Mouse (Mus musculus): ENCODE measurements at regions not wholly inside any gene's neighbourhood (a gene's known extent, or its start where the extent isn't known, plus 50 kb on each side); places are given as distances from the start of the nearest gene placed in this dataset.

DNA sequence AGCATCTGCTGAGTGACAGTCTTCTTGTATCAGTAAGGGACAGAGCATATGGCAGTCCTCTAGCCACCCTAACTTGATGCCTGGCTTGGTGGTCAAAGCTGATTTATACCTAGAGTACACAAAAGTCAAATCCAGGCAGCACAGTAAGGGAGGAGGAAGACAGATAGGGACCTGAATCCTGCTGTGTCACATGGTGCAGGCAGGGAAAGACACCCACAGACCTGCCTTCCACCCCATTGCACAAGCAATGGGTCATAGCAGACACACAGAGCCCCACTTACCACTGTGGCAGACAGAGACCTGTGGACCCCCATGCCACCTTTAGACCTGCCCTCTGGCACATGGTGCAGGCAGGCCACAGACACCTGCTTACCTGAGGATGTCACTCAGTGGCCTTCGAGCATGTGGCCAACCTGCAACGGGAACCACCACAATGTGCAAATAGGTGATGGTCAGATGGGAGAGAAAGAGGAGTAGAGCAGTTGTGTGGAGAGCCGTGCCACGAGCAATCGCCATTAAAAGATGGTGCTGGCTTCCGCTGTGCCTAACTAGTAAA is 244.0 kb upstream of the Paip1 start:
- Histone ChIP-seq H3K9me3 (ENCODE audit: control insufficient read depth, insufficient read depth, low read depth, low read length) (no peaks in the 10 kb centered on the region), H3K4me3 (ENCODE audit: insufficient read depth in 1 of 2, low read depth in 1 of 2, low read length in 2 of 2, poor library complexity in 1 of 2, severe bottlenecking in 1 of 2) (no peak overlapping the region), H3K4me1 (ENCODE audit: control insufficient read depth in 2 of 2, insufficient read depth in 2 of 2, low read length in 2 of 2, poor library complexity in 1 of 2) (no peaks in the 10 kb centered on the region), H3K9ac (ENCODE audit: insufficient read depth, low read depth, low read length, poor library complexity, severe bottlenecking) (no peak overlapping the region), H3K27ac (ENCODE audit: insufficient read depth, low read depth, low read length, poor library complexity, severe bottlenecking) (no peak overlapping the region), H3K36me3 (ENCODE audit: control insufficient read depth, insufficient read depth, low read length, poor library complexity, severe bottlenecking) (no peaks in the 10 kb centered on the region)
- DNase-seq (ENCODE audit: low read depth, low spot score), result no peak
- in situ Hi-C loops (cut with MboI; ENCODE audit: low sequenced_read_pairs in 2 of 2, unreplicated experiment in 2 of 2), result no loop called here
- no peak for TF ChIP-seq CHD2 (IDR thresholded peaks at IDR 0.05; ENCODE audit: low read depth, low read length)
- TF ChIP-seq ZC3H11A (IDR thresholded peaks at IDR 0.05; ENCODE audit: borderline replicate concordance, low read depth, low read length), result no peak
- no peak for TF ChIP-seq ZNF384 (IDR thresholded peaks at IDR 0.05; ENCODE audit: low read depth, low read length)
- TF ChIP-seq HCFC1 (IDR thresholded peaks at IDR 0.05; ENCODE audit: borderline replicate concordance, insufficient read depth, low read length), result no peak
- TF ChIP-seq MAFK (IDR thresholded peaks at IDR 0.05; ENCODE audit: insufficient read depth, low read depth, low read length), result no peak

DNA sequence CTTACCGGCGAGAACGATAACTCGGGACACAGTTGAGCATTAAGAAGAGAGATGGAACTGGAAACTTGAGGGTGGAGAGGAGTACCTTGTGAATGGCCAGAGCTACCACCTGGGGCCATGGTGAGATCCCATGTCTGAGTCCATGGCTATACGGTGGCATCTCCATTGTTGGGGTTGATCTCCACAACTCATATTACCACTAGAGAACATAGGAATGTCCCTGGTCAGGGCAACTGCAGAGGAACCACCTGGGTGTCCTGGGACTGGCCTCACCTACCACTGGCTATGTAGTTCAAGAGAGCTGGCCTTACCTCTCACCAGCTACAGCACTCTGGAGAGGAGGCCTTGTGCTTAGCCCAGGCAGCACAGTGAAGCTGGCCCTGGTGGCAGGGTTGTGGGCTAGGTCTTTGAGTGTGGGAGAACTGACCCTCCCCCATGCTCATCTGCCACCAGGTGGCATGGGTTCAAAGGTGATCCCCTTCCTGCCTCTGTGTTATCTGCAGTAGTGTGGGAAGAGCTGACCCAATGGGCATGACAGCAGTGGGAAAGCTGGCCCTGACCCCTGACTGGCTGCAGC is 242.7 kb upstream of the Paip1 start:
- H3K36me3 ChIP-seq (ENCODE audit: control insufficient read depth, insufficient read depth, low read length, poor library complexity, severe bottlenecking), result no peaks in the 10 kb centered on the region
- TF ChIP-seq ZNF384 (IDR thresholded peaks at IDR 0.05; ENCODE audit: low read depth, low read length) (no peak), HCFC1 (IDR thresholded peaks at IDR 0.05; ENCODE audit: borderline replicate concordance, insufficient read depth, low read length) (no peak), CHD2 (IDR thresholded peaks at IDR 0.05; ENCODE audit: low read depth, low read length) (no peak)
- no peak for DNase-seq (ENCODE audit: low read depth, low spot score)

DNA sequence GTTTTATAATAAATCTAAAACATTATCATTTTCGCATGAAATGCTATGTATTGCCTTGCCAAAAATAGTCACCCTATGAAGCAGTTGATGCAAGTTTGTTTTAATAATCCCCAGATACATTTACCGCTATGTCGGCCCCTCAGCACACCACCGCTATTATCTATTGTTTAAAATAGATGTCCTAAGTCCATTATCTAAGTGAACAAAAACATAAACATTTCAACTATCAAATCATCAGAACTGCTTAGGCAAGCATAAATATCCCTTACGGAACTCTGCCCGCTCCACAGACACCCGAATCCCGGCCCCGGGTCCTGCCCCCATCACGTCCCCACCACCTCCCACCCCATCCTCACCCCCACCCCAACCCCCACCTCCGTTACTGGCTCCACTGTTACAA is 196.8 kb upstream of the Paip1 start:
- in situ Hi-C loops (cut with MboI; ENCODE audit: low sequenced_read_pairs in 2 of 2, unreplicated experiment in 2 of 2), result no loop called here
- no peaks in the 10 kb centered on the region for H3K36me3 ChIP-seq (ENCODE audit: control insufficient read depth, insufficient read depth, low read length, poor library complexity, severe bottlenecking)
- no peaks in the 10 kb centered on the region for H3K9me3 ChIP-seq (ENCODE audit: control insufficient read depth, insufficient read depth, low read depth, low read length)
- H3K4me3 ChIP-seq (ENCODE audit: insufficient read depth in 1 of 2, low read depth in 1 of 2, low read length in 2 of 2, poor library complexity in 1 of 2, severe bottlenecking in 1 of 2), result no peak overlapping the region
- H3K27ac ChIP-seq (ENCODE audit: insufficient read depth, low read depth, low read length, poor library complexity, severe bottlenecking), result no peak overlapping the region
- no peaks in the 10 kb centered on the region for H3K4me1 ChIP-seq (ENCODE audit: control insufficient read depth in 2 of 2, insufficient read depth in 2 of 2, low read length in 2 of 2, poor library complexity in 1 of 2)
- no peak overlapping the region for H3K9ac ChIP-seq (ENCODE audit: insufficient read depth, low read depth, low read length, poor library complexity, severe bottlenecking)
- no peak for TF ChIP-seq CHD2 (IDR thresholded peaks at IDR 0.05; ENCODE audit: low read depth, low read length)
- TF ChIP-seq ZNF384 (IDR thresholded peaks at IDR 0.05; ENCODE audit: low read depth, low read length), result no peak
- no peak for TF ChIP-seq MAFK (IDR thresholded peaks at IDR 0.05; ENCODE audit: insufficient read depth, low read depth, low read length)
- no peak for DNase-seq (ENCODE audit: low read depth, low spot score)

More for the DNA sequence above, 242.7 kb upstream of the Paip1 start:
- Histone ChIP-seq H3K9me3 (ENCODE audit: control insufficient read depth, insufficient read depth, low read depth, low read length) (no peaks in the 10 kb centered on the region), H3K9ac (ENCODE audit: insufficient read depth, low read depth, low read length, poor library complexity, severe bottlenecking) (no peak overlapping the region), H3K4me1 (ENCODE audit: control insufficient read depth in 2 of 2, insufficient read depth in 2 of 2, low read length in 2 of 2, poor library complexity in 1 of 2) (no peaks in the 10 kb centered on the region), H3K4me3 (ENCODE audit: insufficient read depth in 1 of 2, low read depth in 1 of 2, low read length in 2 of 2, poor library complexity in 1 of 2, severe bottlenecking in 1 of 2) (no peak overlapping the region), H3K27ac (ENCODE audit: insufficient read depth, low read depth, low read length, poor library complexity, severe bottlenecking) (no peak overlapping the region)
- in situ Hi-C loops (cut with MboI; ENCODE audit: low sequenced_read_pairs in 2 of 2, unreplicated experiment in 2 of 2), result no loop called here

DNA sequence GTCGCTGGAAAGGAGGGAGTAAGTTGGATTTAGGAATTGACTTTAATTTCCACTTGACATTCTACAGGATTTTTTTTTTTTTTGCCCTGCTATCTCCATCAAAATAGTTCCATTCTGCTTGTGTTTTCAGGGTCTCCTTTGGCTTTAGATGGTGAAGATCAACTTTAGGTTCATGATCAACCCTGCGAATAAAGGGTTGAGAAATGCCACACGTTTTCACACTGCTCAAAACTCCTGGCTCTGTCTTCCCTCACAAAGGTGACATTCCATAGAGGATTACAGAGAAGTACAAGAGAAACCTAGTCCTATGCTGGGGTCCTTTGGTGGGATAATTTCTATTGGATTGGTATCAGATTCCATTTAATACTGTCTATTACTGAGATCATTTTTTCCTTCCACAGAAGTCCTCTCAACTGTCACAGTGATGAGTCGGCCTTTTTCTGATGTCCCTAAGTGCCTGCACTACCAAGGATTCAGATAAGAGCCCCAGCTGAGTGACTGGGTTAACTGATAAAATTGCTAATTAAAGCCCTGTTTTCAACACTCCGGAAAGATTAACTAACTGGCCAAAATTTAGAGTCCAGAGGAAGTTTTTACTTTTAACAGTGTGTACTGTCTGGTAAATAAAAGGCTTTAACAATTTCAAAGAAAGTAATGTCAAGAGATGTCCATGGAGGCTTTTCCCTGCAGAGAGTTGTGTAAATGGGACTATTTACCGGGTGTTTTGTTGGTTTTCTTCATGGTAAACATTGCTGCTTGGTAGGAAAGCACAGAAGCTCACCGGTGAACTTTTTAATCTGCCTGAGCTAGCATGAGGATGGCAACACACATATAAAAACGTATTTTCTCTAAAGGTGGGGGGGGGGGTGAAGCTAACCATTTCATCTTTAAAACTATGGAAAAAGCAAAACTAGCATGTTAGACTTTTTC is 196.0 kb upstream of the Paip1 start:
- Histone ChIP-seq H3K27ac (ENCODE audit: insufficient read depth, low read depth, low read length, poor library complexity, severe bottlenecking) (no peak overlapping the region), H3K36me3 (ENCODE audit: control insufficient read depth, insufficient read depth, low read length, poor library complexity, severe bottlenecking) (no peaks in the 10 kb centered on the region), H3K9ac (ENCODE audit: insufficient read depth, low read depth, low read length, poor library complexity, severe bottlenecking) (no peak overlapping the region), H3K4me1 (ENCODE audit: control insufficient read depth in 2 of 2, insufficient read depth in 2 of 2, low read length in 2 of 2, poor library complexity in 1 of 2) (no peaks in the 10 kb centered on the region), H3K4me3 (ENCODE audit: insufficient read depth in 1 of 2, low read depth in 1 of 2, low read length in 2 of 2, poor library complexity in 1 of 2, severe bottlenecking in 1 of 2) (no peak overlapping the region), H3K9me3 (ENCODE audit: control insufficient read depth, insufficient read depth, low read depth, low read length) (no peaks in the 10 kb centered on the region)
- in situ Hi-C loops (cut with MboI; ENCODE audit: low sequenced_read_pairs in 2 of 2, unreplicated experiment in 2 of 2), result no loop called here
- no peak for TF ChIP-seq ZC3H11A (IDR thresholded peaks at IDR 0.05; ENCODE audit: borderline replicate concordance, low read depth, low read length)
- TF ChIP-seq MAFK (IDR thresholded peaks at IDR 0.05; ENCODE audit: insufficient read depth, low read depth, low read length), result no peak
- TF ChIP-seq HCFC1 (IDR thresholded peaks at IDR 0.05; ENCODE audit: borderline replicate concordance, insufficient read depth, low read length), result no peak
- DNase-seq (ENCODE audit: low read depth, low spot score), result no peak

Measured in ES-E14 (cell line).